Mouse (Mus musculus) C2C12 (cell line): ENCODE results near the gene Fam129b. TPM values are rescaled to one million over a fixed set of nuclear protein-coding genes. Genes with fewer than 3 reads are reported as not detected.

Experiments
- H3K27me3 ChIP-seq: one replicate; pipeline ENCODE4 v1.6.1; 2011; ENCODE audit not compliant: control insufficient read depth, insufficient read depth, insufficient read length
- H3K36me3 ChIP-seq: one replicate; pipeline ENCODE4 v1.6.1; 2011; ENCODE audit not compliant: control insufficient read depth, insufficient read depth
- H3K4me3 ChIP-seq: one replicate; pipeline ENCODE4 v1.5.1; 2011; ENCODE audit warnings: mild to moderate bottlenecking, control low read depth; ENCODE audit not compliant: poor library complexity, insufficient read depth, severe bottlenecking
- H3K79me2 ChIP-seq: one replicate; pipeline ENCODE4 v1.6.1; 2011; ENCODE audit not compliant: control insufficient read depth, insufficient read depth
- H3K79me3 ChIP-seq: one replicate; pipeline ENCODE4 v1.6.1; 2011; ENCODE audit warnings: low read depth, control low read depth
- H3ac ChIP-seq: one replicate; pipeline ENCODE3; 2011; ENCODE audit warnings: low read depth; ENCODE audit not compliant: control insufficient read depth, insufficient read length
- CEBPB ChIP-seq: IDR thresholded peaks from one replicate; pipeline ENCODE4 v1.6.1; 2011; ENCODE audit warnings: low read depth, mild to moderate bottlenecking, control low read depth, moderate library complexity
- CTCF ChIP-seq: IDR thresholded peaks from one replicate; pipeline ENCODE4 v1.5.1; 2011; ENCODE audit not compliant: control insufficient read depth, insufficient read depth, insufficient read length
- FOSL1 ChIP-seq: IDR thresholded peaks from one replicate; pipeline ENCODE4 v1.8.0; 2011; ENCODE audit warnings: mild to moderate bottlenecking, low read length; ENCODE audit not compliant: poor library complexity, insufficient read depth, severe bottlenecking
- MAX ChIP-seq: IDR thresholded peaks from one replicate; pipeline ENCODE4 v1.6.1; 2011; ENCODE audit warnings: mild to moderate bottlenecking, control low read depth
- MYOD1 ChIP-seq: IDR thresholded peaks from one replicate; pipeline ENCODE4 v1.6.1; 2011; ENCODE audit warnings: low read depth; ENCODE audit not compliant: control insufficient read depth, insufficient read length
- MYOG ChIP-seq: IDR thresholded peaks from one replicate; pipeline ENCODE4 v1.6.1; 2011; ENCODE audit not compliant: control insufficient read depth, insufficient read length; ENCODE audit errors: extremely low read depth
- USF1 ChIP-seq: IDR thresholded peaks from one replicate; pipeline ENCODE4 v1.6.1; 2011; ENCODE audit warnings: low read depth, mild to moderate bottlenecking, control low read depth, moderate library complexity
- polyA plus RNA-seq: library from polyadenylated mRNA; unstranded; fragments of >200 nt; fragmentation: generic; extraction: Trizol; gene quantifications from one replicate; pipeline ENCODE4 v1.2.1, GENCODE M21; 2012; ENCODE audit warnings: missing spikeins

Fam129b gene
- polyA plus RNA-seq, 1 experiment = 294 TPM

- Histone ChIP-seq H3K4me3 (peak overlapping the region; percentile 92), H3K79me2 (peaks cover 58% of the 10 kb centered on the region), H3K27me3 (no peaks in the 10 kb centered on the region), H3K79me3 (peaks cover 34% of the 10 kb centered on the region), H3ac (peak overlapping the region; percentile 38), H3K36me3 (peaks cover 35% of the 10 kb centered on the region)
- TF ChIP-seq USF1 = no peak
Measured at GRCm38 (mm10) chr2:32963981-32964380, 88.1 kb downstream of the Fam129b start.

DNA sequence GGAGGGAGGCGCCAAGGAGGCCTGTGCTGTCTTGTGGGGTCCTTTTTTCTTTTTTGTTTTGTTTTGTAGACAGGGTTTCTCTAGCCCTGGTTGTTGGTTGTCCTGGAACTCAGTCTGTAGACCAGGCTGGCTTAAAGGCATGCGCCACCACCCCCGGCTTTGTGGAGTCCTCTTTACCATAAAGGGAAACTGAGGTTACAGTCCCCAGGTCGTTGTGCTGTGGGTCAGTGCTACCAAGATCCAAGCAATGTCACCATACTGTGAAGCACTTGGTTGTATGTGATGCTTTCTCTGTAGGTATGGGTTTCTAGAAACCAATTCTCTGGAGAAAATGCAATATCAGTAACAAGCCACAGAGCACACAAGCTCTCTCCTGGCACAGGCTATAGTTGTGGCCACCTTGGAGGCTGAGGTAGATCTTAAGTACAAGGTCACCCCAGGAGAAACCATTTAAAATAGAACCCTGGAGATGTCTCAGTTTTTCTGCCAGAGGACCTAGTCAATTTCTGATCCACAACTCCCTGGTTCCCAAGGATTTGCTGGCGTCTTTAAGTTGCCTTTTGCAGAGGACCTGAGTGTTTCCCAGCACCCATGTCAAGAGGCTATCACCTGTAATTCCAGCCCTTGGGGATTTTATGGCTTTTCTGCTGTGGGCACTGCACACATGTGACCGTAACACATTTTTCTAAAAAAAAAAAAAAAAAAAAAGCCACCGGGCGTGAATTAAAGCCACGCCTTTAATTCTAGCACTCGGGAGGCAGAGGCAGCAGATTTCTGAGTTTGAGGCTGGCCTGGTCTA lies 88.9 kb downstream of the Fam129b start:
- peaks cover 32% of the 10 kb centered on the region for H3K36me3 ChIP-seq
- peaks cover 34% of the 10 kb centered on the region for H3K79me3 ChIP-seq
- peak overlapping the region; percentile 92 for H3K4me3 ChIP-seq
- no peaks in the 10 kb centered on the region for H3K27me3 ChIP-seq
- H3K79me2 ChIP-seq = peaks cover 58% of the 10 kb centered on the region
- H3ac ChIP-seq = peak overlapping the region; percentile 58
- TF ChIP-seq CEBPB = no peak
- no peak for TF ChIP-seq CTCF
- TF ChIP-seq MAX = no peak
- TF ChIP-seq FOSL1 = no peak
- TF ChIP-seq MYOD1 = no peak
- no peak for TF ChIP-seq MYOG
- no peak for TF ChIP-seq USF1

DNA sequence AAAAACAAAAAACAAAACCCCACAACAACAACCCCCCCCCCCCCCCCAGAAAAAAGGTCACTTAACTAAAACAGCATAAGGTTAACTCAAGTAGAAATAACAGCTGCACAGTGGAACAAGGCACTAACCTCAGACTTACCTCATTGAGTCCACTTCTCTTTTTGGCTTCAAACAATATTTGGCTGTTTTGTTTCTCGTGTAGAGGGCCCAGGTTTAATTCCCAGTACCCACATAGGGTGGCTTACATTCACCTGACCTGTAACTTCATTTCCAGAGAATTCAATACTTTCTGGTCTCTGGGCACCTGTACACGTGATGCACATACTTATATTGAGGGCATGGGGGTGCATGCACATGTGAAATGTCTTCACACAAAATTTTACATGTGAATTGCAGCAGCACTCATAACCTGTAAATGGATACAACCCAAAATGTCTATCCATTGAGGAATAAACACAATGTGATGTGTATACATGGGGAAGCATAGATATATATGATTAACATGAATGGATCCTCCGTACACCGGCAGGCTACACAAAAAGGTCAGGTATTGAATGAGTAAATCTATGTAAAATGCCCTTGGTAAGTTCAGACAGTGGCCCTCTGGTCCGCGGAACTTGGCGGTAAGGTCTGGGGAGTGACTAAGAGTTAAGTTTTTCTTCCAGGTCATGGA lies 89.7 kb downstream of the Fam129b start:
- no peak for TF ChIP-seq MYOD1
- peak; percentile 25 for TF ChIP-seq MAX
- TF ChIP-seq USF1 = peak; percentile 62
- Histone ChIP-seq H3K4me3 (no peak overlapping the region), H3ac (no peak overlapping the region), H3K27me3 (no peaks in the 10 kb centered on the region), H3K79me3 (peaks cover 31% of the 10 kb centered on the region), H3K36me3 (peaks cover 32% of the 10 kb centered on the region), H3K79me2 (peaks cover 53% of the 10 kb centered on the region)

DNA sequence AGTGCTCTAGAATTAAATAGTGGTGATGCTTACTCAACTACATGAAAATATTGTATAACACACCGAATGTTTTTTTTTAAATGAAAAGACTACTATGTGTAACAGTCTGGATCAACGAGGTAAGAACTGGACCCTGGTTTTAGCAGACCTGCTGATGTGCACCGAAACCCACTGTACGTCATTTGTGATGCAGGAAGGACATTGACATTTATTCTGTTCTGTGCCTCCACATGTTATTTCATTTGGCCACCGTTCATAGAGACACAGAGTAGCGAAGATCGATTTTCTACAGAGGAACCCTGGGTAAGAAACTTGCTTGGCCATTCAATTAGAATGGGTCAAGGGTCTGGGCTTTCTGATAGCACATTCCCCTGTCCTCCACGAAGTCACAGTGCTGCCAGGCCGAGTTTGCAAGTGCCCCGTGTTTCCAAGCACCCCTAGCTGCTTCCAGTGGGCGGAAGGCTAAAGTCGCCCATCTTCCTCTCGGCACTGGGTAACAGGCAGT lies 90.3 kb downstream of the Fam129b start:
- Histone ChIP-seq H3K79me3 (peaks cover 29% of the 10 kb centered on the region), H3K36me3 (peaks cover 32% of the 10 kb centered on the region), H3K4me3 (peak overlapping the region; percentile 30), H3K79me2 (peaks cover 47% of the 10 kb centered on the region), H3K27me3 (no peaks in the 10 kb centered on the region), H3ac (peak overlapping the region; percentile 84)
- no peak for TF ChIP-seq FOSL1
- no peak for TF ChIP-seq CEBPB
- TF ChIP-seq MYOD1 = no peak
- no peak for TF ChIP-seq USF1
- no peak for TF ChIP-seq CTCF
- TF ChIP-seq MYOG = no peak
- TF ChIP-seq MAX = no peak

GRCm38 (mm10) chr2:32966689-32967631 lies 91.0 kb downstream of the Fam129b start:
- Histone ChIP-seq H3K27me3 (no peaks in the 10 kb centered on the region), H3K79me3 (peaks cover 25% of the 10 kb centered on the region), H3ac (peak overlapping the region; percentile 84), H3K36me3 (peaks cover 31% of the 10 kb centered on the region), H3K79me2 (peaks cover 40% of the 10 kb centered on the region), H3K4me3 (peak overlapping the region; percentile 30)
- no peak for TF ChIP-seq MYOD1
- no peak for TF ChIP-seq CEBPB
- TF ChIP-seq MYOG = no peak
- peak; percentile 85 for TF ChIP-seq USF1
- peak; percentile 9 for TF ChIP-seq CTCF
- TF ChIP-seq MAX = peak; percentile 90
- TF ChIP-seq FOSL1 = no peak
